Mouse (Mus musculus) ES-E14 (cell line): Measurements from ENCODE around the gene Cyld. TPM values are rescaled to one million over a fixed set of nuclear protein-coding genes. Genes with fewer than 3 reads are reported as not detected.

Experiments
- DNase-seq: peaks from one replicate; pipeline ENCODE4 v3.0.0-alpha.2; 2013; ENCODE audit warnings: low read depth, low spot score
- H3K27ac ChIP-seq: 2 replicates; pipeline ENCODE4 v1.5.1; 2012; ENCODE audit warnings: low read depth, mild to moderate bottlenecking, low read length, moderate library complexity, mixed read lengths; ENCODE audit not compliant: poor library complexity, insufficient read depth, severe bottlenecking
- H3K36me3 ChIP-seq: 2 replicates; pipeline ENCODE4 v1.6.1; 2012; ENCODE audit warnings: mild to moderate bottlenecking, low read length, moderate library complexity, mixed read lengths; ENCODE audit not compliant: control insufficient read depth, poor library complexity, insufficient read depth, severe bottlenecking
- H3K4me1 ChIP-seq, 2 experiments: fragments of 150-350 bp in 1 of 2; sonication (generic) in 1 of 2; 2 replicates each; pipeline ENCODE4 v1.6.1; 2012; ENCODE audit warnings: low read length in 2 of 2, mild to moderate bottlenecking in 1 of 2, mixed read lengths in 1 of 2; ENCODE audit not compliant: control insufficient read depth in 2 of 2, insufficient read depth in 2 of 2, poor library complexity in 1 of 2
- H3K4me3 ChIP-seq, 2 experiments: fragments of 150-350 bp in 1 of 2; sonication (generic) in 1 of 2; 2 replicates each; pipeline ENCODE4 v1.5.1; 2012; ENCODE audit warnings: low read length in 2 of 2, low read depth in 1 of 2, mild to moderate bottlenecking in 1 of 2, mixed read lengths in 1 of 2; ENCODE audit not compliant: insufficient read depth in 1 of 2, poor library complexity in 1 of 2, severe bottlenecking in 1 of 2
- H3K9ac ChIP-seq: 2 replicates; pipeline ENCODE4 v1.6.1; 2012; ENCODE audit warnings: low read depth, mild to moderate bottlenecking, low read length, mixed read lengths; ENCODE audit not compliant: poor library complexity, insufficient read depth, severe bottlenecking
- H3K9me3 ChIP-seq: fragments of 150-350 bp; sonication (generic); 2 replicates; pipeline ENCODE4 v1.6.1; 2012; ENCODE audit warnings: low read depth, mild to moderate bottlenecking, low read length; ENCODE audit not compliant: control insufficient read depth, insufficient read depth
- CHD2 ChIP-seq: IDR thresholded peaks from 2 replicates; pipeline ENCODE4 v1.6.1; 2014; ENCODE audit warnings: mild to moderate bottlenecking, low read depth, low read length, inconsistent platforms
- HCFC1 ChIP-seq: IDR thresholded peaks from 2 replicates; pipeline ENCODE4 v1.6.1; 2012; ENCODE audit warnings: low read length, inconsistent platforms, borderline replicate concordance; ENCODE audit not compliant: insufficient read depth
- MAFK ChIP-seq: IDR thresholded peaks from 2 replicates; pipeline ENCODE4 v1.6.1; 2014; ENCODE audit warnings: mild to moderate bottlenecking, low read depth, low read length, inconsistent platforms; ENCODE audit not compliant: insufficient read depth
- ZC3H11A ChIP-seq: IDR thresholded peaks from 2 replicates; pipeline ENCODE4 v1.6.1; 2012; ENCODE audit warnings: low read depth, mild to moderate bottlenecking, inconsistent platforms, low read length, borderline replicate concordance
- ZNF384 ChIP-seq: IDR thresholded peaks from 2 replicates; pipeline ENCODE4 v1.6.1; 2012; ENCODE audit warnings: low read depth, low read length, inconsistent platforms
- in situ Hi-C, 2 experiments: fragments of 600-800 bp; cut with MboI; formaldehyde crosslinking; loops; one replicate each; pipeline ENCODE4 v1.15.1; 2025; ENCODE audit warnings: low sequenced_read_pairs in 2 of 2, inconsistent platforms in 1 of 2; ENCODE audit not compliant: unreplicated experiment in 2 of 2
- total RNA-seq: library from RNA; depleted of rRNA; stranded (reverse); fragments of 300-350 nt; gene quantifications from 2 replicates; pipeline ENCODE4 v1.2.3, GENCODE M21; 2012

The Cyld gene
- total RNA-seq, 1 experiment, result 9.1 TPM

- no peak for DNase-seq
- H3K27ac ChIP-seq, result no peak overlapping the region
- in situ Hi-C loops, result no loop called here
- no peak overlapping the region for H3K4me3 ChIP-seq
- H3K36me3 ChIP-seq, result no peaks in the 10 kb centered on the region
- no peaks in the 10 kb centered on the region for H3K9me3 ChIP-seq
- H3K9ac ChIP-seq, result no peak overlapping the region
- TF ChIP-seq CHD2 (no peak), MAFK (no peak), ZNF384 (no peak), HCFC1 (no peak), ZC3H11A (no peak)
- peaks cover 0 to 2% of the 10 kb centered on the region in 2 experiments; a peak in 1 of 4 replicates for H3K4me1 ChIP-seq
Observed at GRCm38 (mm10) chr8:88694291-88694690, 2.5 kb upstream of the Cyld start.

- DNase-seq, result no peak
- H3K9ac ChIP-seq, result no peak overlapping the region
- H3K27ac ChIP-seq, result no peak overlapping the region
- H3K36me3 ChIP-seq, result no peaks in the 10 kb centered on the region
- H3K9me3 ChIP-seq, result no peaks in the 10 kb centered on the region
- in situ Hi-C loops, result no loop called here
- peaks cover 0 to 2% of the 10 kb centered on the region in 2 experiments; a peak in 1 of 4 replicates for H3K4me1 ChIP-seq
- TF ChIP-seq ZNF384, result no peak
- no peak for TF ChIP-seq MAFK
- TF ChIP-seq HCFC1, result no peak
- no peak for TF ChIP-seq CHD2
- no peak for TF ChIP-seq ZC3H11A
- H3K4me3 ChIP-seq, result peak overlapping the region in 1 of 2 experiments; percentile 72; a peak in 2 of 4 replicates
Observed at GRCm38 (mm10) chr8:88696228-88696627, 600 bp upstream of the Cyld start.

GRCm38 (mm10) chr8:88697642-88698031 is 809 bp downstream of the Cyld start:
- Histone ChIP-seq H3K36me3 (no peaks in the 10 kb centered on the region), H3K4me1 (peaks cover 0 to 2% of the 10 kb centered on the region in 2 experiments; a peak in 1 of 4 replicates), H3K27ac (no peak overlapping the region), H3K4me3 (peak overlapping the region; percentile 72 to 84), H3K9ac (peak overlapping the region; percentile 50), H3K9me3 (no peaks in the 10 kb centered on the region)
- TF ChIP-seq ZNF384, result no peak
- no peak for TF ChIP-seq HCFC1
- no peak for TF ChIP-seq ZC3H11A
- no peak for TF ChIP-seq CHD2
- DNase-seq, result peak; percentile 0
- in situ Hi-C loops, result no loop called here

GRCm38 (mm10) chr8:88698048-88698447 is 1.2 kb downstream of the Cyld start:
- no peaks in the 10 kb centered on the region for H3K9me3 ChIP-seq
- in situ Hi-C loops, result no loop called here
- no peaks in the 10 kb centered on the region for H3K36me3 ChIP-seq
- H3K4me3 ChIP-seq, result peak overlapping the region in 1 of 2 experiments; percentile 84; a peak in 1 of 4 replicates
- no peak overlapping the region for H3K9ac ChIP-seq
- no peak overlapping the region for H3K27ac ChIP-seq
- peaks cover 0 to 2% of the 10 kb centered on the region in 2 experiments; a peak in 1 of 4 replicates for H3K4me1 ChIP-seq
- no peak for TF ChIP-seq ZC3H11A
- no peak for TF ChIP-seq MAFK
- no peak for TF ChIP-seq CHD2
- no peak for TF ChIP-seq ZNF384
- no peak for TF ChIP-seq HCFC1
- peak; percentile 2 for DNase-seq

GRCm38 (mm10) chr8:88701611-88702010 is 4.8 kb downstream of the Cyld start:
- TF ChIP-seq CHD2, result no peak
- no peak for TF ChIP-seq MAFK
- no peak; the same call in 1 of the 2 replicates for TF ChIP-seq ZC3H11A
- TF ChIP-seq HCFC1, result no peak
- TF ChIP-seq ZNF384, result no peak
- H3K27ac ChIP-seq, result no peak overlapping the region
- no peak overlapping the region for H3K9ac ChIP-seq
- peak; percentile 1 for DNase-seq
- H3K9me3 ChIP-seq, result no peaks in the 10 kb centered on the region
- H3K4me1 ChIP-seq, result no peaks in the 10 kb centered on the region
- no peak overlapping the region for H3K4me3 ChIP-seq
- in situ Hi-C loops, result no loop called here
- H3K36me3 ChIP-seq, result no peaks in the 10 kb centered on the region
